Mouse (Mus musculus) layer of hippocampus, adult 2 months (tissue): ENCODE results near the gene 6820408C15Rik. TPM values are rescaled to one million over a fixed set of nuclear protein-coding genes. Genes with fewer than 3 reads are reported as not detected.

Experiments used
- DNase-seq, 2 experiments: peaks; one replicate each; pipeline ENCODE4 v3.0.0; 2022; ENCODE audit warnings: low spot score in 2 of 2
- H3K27ac ChIP-seq: fragments of 200-600 bp; 2 replicates; pipeline ENCODE4 v1.8.1; 2022
- H3K4me3 ChIP-seq: fragments of 200-600 bp; 2 replicates; pipeline ENCODE4 v1.8.1; 2022; ENCODE audit warnings: mild to moderate bottlenecking
- CTCF ChIP-seq: fragments of 200-600 bp; conservative IDR thresholded peaks from 2 replicates; pipeline ENCODE4 v1.8.1; 2022; ENCODE audit warnings: antibody characterized with exemption, mild to moderate bottlenecking, moderate library complexity
- total RNA-seq, 2 experiments: library from RNA; stranded (reverse); gene quantifications; 2 replicates each; pipeline ENCODE4 v1.2.3; 2021

The 6820408C15Rik gene
- total RNA-seq, 2 experiments from 2014 or later, result 2.4 to 3.2 TPM

DNA sequence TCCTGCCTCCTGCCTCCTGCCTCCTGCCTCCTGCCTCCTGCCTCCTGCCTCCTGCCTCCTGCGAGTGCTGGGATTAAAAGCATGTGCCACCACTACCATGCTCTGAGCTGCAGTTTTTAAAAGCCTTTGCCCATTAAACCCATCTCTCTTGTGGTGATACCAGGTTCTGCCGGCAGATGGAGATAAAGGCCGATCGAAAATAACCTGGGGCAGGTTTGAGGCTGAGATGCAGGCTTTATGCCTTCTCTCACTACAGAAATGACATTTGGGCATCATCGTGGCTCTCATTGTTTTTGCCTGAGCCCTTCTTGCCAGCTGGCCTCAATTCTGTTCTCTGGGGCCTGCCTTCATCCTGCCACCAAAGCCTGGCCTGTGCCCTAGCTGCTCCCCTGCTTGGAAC lies 34.9 kb downstream of the 6820408C15Rik start:
- TF ChIP-seq CTCF, result peak; percentile 76
- peak; percentile 46 to 79 for DNase-seq
- no peak overlapping the region for H3K4me3 ChIP-seq
- no peak overlapping the region for H3K27ac ChIP-seq

GRCm38 (mm10) chr2:152452101-152452781 lies 36.9 kb downstream of the 6820408C15Rik start:
- no peak for TF ChIP-seq CTCF
- no peak for DNase-seq
- Histone ChIP-seq H3K4me3 (no peak overlapping the region), H3K27ac (no peak overlapping the region)

DNA sequence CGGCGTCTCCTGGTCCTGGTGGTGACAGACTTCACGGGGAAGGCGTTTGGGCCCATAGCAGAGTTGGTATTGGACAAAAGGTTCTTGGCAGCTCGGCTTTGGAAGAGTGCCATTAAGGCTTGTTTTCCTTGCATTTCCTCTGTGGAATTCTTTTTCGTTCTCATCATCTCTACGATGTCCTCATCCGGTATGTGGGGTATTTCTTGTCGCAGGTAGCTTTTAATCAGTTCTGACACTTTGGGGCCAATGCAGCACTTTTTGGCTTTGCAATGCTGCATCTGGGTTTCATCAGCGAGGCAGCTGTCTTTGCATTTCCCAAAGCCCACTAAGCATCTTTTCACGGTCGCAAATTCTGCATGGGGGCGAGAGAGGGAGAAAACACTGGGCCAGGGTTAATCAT lies 43.9 kb downstream of the 6820408C15Rik start:
- Histone ChIP-seq H3K4me3 (no peak overlapping the region), H3K27ac (no peak overlapping the region)
- no peak for DNase-seq
- no peak for TF ChIP-seq CTCF

GRCm38 (mm10) chr2:152464570-152465150 lies 49.3 kb downstream of the 6820408C15Rik start, which contains the start of gene Defb23:
Gene Defb23, minus strand, starts transcription at chr2:152464620.
- TF ChIP-seq CTCF, result peak; percentile 46
- Histone ChIP-seq H3K4me3 (no peak within 1 kb of the TSS), H3K27ac (no peak within 1 kb of the TSS)
- no peak for DNase-seq

GRCm38 (mm10) chr2:152470973-152471372 lies 55.6 kb downstream of the 6820408C15Rik start:
- Histone ChIP-seq H3K27ac (no peak overlapping the region), H3K4me3 (no peak overlapping the region)
- DNase-seq, result peak; percentile 41 to 74
- TF ChIP-seq CTCF, result peak; percentile 96

DNA sequence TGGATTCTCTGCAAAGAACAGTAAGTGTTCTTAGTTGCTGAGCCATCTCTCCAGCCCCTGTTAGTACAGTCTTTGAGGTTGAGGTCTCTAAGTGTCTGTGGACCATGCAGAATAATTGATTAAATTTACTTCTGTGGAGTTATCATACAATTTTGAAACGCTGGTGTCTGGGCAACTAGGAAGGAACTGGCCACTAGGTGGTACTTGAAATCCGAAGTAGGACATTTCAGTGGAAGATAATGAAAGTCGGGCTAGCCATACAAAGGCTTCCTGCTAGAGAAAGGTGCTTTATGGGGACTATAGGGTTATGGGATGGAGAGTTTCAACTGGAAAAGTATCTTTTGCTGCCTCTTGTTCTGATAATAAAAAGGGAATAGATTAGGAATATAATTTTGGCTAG lies 57.0 kb downstream of the 6820408C15Rik start:
- Histone ChIP-seq H3K27ac (no peak overlapping the region), H3K4me3 (no peak overlapping the region)
- peak; percentile 67 for TF ChIP-seq CTCF
- DNase-seq, result no peak

DNA sequence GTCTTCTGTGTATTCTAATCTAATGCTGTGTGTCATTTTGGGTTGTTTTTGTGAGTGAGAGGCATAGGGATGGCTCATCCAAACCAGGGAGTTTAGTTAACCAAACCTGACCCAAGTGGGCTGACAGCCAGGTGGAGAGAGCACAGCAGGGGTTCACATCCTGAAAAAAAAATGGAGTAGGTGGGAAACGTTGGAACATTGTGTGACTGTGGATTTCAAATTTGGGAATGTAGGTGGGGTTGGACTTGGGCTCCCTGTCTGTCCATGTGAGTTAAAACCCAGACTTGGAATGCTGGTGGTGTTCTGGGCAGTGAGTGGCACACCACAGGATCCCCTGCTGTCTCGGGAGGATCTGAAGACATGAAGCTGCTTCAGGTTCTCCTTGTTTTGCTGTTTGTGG lies 61.4 kb downstream of the 6820408C15Rik start, which contains the start of gene Defb20:
Gene Defb20 (plus strand): TSS at position 301 of the 400 bp plus-strand sequence.
- no peak for DNase-seq
- no peak within 1 kb of the TSS for H3K27ac ChIP-seq
- H3K4me3 ChIP-seq, result no peak within 1 kb of the TSS
- no peak for TF ChIP-seq CTCF

DNA sequence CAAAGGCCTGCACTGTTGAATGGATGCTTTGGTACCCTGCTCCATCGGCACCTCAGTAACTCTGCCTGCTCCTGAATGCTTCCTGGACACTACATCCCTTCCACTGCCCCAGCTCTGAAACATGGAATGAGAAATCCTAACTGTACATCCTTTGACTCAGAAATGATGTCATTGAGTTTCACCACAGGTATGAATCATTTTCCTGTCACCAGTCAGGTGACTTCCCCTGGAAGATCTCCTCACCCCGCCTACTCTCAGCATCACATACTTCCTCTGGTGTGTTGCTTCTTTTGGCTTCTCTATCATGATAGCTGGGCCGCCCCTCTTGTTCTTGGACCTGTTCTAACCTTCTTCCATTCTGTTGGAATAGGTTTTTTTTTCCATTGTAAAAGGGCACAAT lies 65.5 kb downstream of the 6820408C15Rik start:
- no peak for TF ChIP-seq CTCF
- no peak for DNase-seq
- H3K27ac ChIP-seq, result no peak overlapping the region
- H3K4me3 ChIP-seq, result no peak overlapping the region

GRCm38 (mm10) chr2:152481726-152482125 lies 66.3 kb downstream of the 6820408C15Rik start:
- no peak overlapping the region for H3K4me3 ChIP-seq
- no peak overlapping the region for H3K27ac ChIP-seq
- no peak for DNase-seq
- no peak for TF ChIP-seq CTCF

DNA sequence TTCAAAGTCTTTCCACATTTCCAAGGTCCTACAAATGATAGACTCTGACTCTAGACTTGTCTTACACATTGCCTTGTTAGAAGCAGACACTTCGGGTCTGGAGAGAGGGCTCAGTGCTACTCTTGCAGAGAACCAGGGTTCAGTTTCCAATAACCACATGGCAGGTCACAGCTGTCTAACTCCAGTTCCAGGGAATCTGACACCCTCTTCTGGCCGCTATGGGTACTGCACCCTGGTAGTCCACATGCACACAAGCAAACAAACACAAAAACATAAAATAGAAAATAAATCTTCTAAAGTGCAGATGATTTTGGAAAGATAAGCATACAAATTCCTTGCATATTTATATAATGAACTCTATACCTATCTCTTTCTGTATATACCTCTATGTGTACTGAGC lies 71.6 kb downstream of the 6820408C15Rik start:
- no peak overlapping the region for H3K4me3 ChIP-seq
- peak; percentile 63 for TF ChIP-seq CTCF

DNA sequence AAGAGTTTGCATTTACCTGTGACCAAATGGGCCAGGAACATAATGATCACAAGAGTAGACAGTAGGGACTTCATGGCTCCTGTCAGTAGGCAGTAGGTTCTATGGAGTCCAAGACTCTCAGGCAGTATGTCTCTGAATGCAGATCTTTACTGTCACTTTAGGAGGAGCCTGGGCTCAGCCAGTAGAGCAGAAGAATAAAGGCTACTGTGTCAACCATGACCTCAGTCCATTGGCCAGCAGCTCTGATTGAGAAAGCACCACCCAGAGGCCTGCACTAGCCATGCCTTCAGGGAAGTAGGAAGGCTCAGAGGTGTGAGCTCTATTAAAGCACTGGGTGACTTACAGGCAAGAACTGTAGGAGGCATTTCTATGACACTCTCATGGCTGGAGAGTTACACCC lies 74.7 kb downstream of the 6820408C15Rik start, which contains the start of gene Defb22:
Gene Defb22 (minus strand): TSS at position 101 of the 400 bp plus-strand sequence.
- TF ChIP-seq CTCF, result no peak
- no peak within 1 kb of the TSS for H3K4me3 ChIP-seq
- no peak within 1 kb of the TSS for H3K27ac ChIP-seq
- DNase-seq, result no peak

More for the DNA sequence above, 71.6 kb downstream of the 6820408C15Rik start:
- DNase-seq, result no peak
- no peak overlapping the region for H3K27ac ChIP-seq

DNA sequence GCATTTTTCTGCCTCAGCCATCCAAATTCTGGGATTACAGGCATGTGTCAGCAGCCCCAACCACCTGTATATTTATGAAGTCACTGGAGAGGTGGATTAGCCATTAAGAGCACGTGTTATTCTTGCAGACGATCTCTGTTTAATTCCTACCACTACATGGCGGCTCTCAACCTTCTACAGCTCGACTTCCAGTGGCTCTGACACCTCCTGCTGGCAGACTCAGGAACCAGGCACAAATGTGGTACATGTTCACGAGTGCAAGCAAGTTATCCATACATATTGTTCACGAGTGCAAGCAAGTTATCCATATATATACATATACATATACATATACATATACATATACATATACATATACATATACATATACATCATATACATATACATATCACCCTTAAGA lies 77.8 kb downstream of the 6820408C15Rik start:
- no peak for TF ChIP-seq CTCF
- no peak overlapping the region for H3K27ac ChIP-seq
- DNase-seq, result no peak
- no peak overlapping the region for H3K4me3 ChIP-seq

Other genes with a start within 250 kb of the 6820408C15Rik start
- 10 to 100 TPM; 95.3 to 97.7 TPM for gene Csnk2a1, start 188.7 kb upstream of the 6820408C15Rik start, total RNA-seq
- gene Tbc1d20, start 121.8 kb upstream of the 6820408C15Rik start, total RNA-seq, result 10 to 100 TPM; 51.1 to 54.6 TPM
- 100 to 1,000 TPM; 103 to 125 TPM for gene Rbck1, start 82.9 kb upstream of the 6820408C15Rik start, total RNA-seq
- gene Trib3, start 71.6 kb upstream of the 6820408C15Rik start, total RNA-seq, result under 1 TPM; 0.41 to 0.54 TPM
- gene Nrsn2, start 38.9 kb upstream of the 6820408C15Rik start, total RNA-seq, result 10 to 100 TPM; 66.3 to 83.0 TPM
- gene Sox12, start 17.5 kb upstream of the 6820408C15Rik start, total RNA-seq, result 10 to 100 TPM; 16.5 to 19.5 TPM
- gene Zcchc3, start 560 bp upstream of the 6820408C15Rik start, total RNA-seq, result 10 to 100 TPM in 1 of 2 experiments, 1 to 10 TPM in 1; 9.9 to 10.1 TPM
- not detected for gene Defb23, start 49.0 kb downstream of the 6820408C15Rik start, total RNA-seq
- not detected for gene Defb20, start 61.5 kb downstream of the 6820408C15Rik start, total RNA-seq
- not detected for gene Defb22, start 74.6 kb downstream of the 6820408C15Rik start, total RNA-seq
- gene Defb26, start 96.1 kb downstream of the 6820408C15Rik start, total RNA-seq, result not detected
- gene Defb28, start 102.7 kb downstream of the 6820408C15Rik start, total RNA-seq, result not detected
- not detected for gene Defb29, start 124.5 kb downstream of the 6820408C15Rik start, total RNA-seq
- not detected for gene Gm17416, start 153.8 kb downstream of the 6820408C15Rik start, total RNA-seq
- not detected for gene Defb21, start 157.2 kb downstream of the 6820408C15Rik start, total RNA-seq
- gene Defb19, start 164.7 kb downstream of the 6820408C15Rik start, total RNA-seq, result not detected
- gene Defb45, start 183.8 kb downstream of the 6820408C15Rik start, total RNA-seq, result not detected
- gene Defb36, start 188.7 kb downstream of the 6820408C15Rik start, total RNA-seq, result not detected
- not detected for gene Defb25, start 207.5 kb downstream of the 6820408C15Rik start, total RNA-seq
- gene Rem1, start 211.4 kb downstream of the 6820408C15Rik start, total RNA-seq, result 1 to 10 TPM in 1 of 2 experiments, under 1 TPM in 1; 0.42 to 2.0 TPM